Mouse (Mus musculus) stomach, adult 2 months (tissue): ENCODE results near the gene Tmem263. TPM values are rescaled to one million over a fixed set of nuclear protein-coding genes. Genes with fewer than 3 reads are reported as not detected.

ENCODE experiments used
- polyA plus RNA-seq: library from polyadenylated mRNA; depleted of rRNA; stranded (reverse); fragments of >200 nt; gene quantifications from 2 replicates; pipeline ENCODE4 v1.2.3, GENCODE M21; 2012; rRNA removed

Gene Tmem263
- 4.3 and 10.5 TPM in 2 replicates for polyA plus RNA-seq

DNA sequence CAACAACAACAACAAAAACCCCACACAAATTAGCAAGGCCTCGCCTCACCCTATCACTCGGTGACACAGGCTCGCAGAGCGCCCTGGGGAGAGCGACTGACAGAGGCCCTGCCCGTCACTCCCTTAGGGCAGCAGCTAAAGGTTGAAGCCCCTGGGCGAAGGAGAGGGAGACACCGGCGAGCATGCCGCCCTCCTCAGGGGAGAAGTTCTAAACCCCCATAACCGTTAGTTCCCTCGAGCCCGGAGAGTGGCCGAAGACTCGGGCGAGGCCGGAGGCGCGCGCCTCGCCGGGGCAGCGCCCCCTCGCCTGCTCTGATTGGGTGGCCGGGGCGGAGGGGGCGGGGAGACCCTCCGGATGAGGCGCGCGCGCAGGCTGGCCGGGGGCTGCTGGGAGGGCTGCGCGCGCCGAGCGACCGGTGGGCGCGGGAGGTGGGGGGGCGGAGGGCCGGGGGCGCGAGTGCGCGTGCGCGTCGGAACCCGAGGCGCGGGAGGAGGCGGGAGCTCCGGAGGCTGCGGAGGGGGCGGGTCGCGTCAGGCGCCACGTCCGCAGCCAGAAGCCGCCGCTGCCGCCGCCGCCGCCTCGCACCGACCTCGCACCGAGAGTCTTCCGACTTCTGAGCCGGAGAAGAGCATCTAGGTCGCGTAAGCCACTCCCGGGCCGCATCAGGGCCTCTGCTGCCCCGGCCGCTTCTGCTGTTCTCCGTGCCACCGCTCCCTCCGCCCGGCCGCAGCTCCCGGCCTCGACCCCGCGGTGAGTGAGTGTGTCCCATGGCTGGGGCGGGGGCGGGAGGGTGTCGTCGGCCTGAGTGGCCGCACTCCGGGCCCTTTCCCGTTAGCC lies at the start of gene Tmem263, which contains the start of gene Fhl4:
TSS of gene Tmem263 (plus strand) at position 381 of the 838 bp plus-strand sequence.
TSS of gene Fhl4 (minus strand) at position 249 of the 838 bp plus-strand sequence.

DNA sequence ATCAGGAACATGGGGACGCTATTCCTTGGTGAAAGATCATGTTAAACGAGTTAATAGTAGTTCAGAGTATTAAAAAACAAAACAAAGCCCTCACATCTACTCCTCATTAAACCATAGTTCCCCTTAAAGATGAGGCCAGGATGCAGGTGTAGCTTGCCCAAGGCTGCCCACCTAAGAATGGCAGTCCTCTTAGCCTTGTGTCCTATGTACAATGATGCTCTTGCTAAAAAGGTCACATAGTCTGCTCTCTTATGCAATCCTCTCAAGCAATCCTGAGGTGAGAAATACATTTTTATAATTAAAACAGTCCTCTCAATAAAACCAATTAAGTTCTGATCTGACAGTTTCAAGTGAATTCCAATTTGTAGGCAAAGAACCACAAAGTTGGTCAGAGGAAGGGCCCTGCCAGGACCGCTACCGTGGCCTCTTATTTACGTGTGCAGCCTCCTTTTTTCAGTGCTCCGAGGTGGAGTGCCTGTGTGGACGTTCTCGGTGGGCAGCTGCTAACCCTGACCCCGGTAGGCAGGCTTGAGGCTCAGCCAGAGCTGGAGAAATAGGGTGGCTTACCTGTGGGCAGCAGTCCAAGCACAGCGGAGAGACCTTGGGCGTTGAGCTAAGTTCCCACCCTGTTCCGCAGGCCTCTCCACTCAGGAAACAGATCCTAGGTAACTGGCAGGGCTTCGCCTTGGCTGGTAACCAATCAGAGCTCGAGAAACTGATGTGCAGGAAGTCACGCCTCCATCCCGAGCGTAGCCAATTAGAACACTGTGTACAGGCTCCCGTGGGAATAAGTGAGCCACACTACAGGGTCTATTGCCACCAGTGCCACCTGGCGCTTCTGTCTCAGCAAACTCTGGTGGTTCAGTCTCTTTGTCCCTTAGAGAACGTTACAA lies 25.2 kb downstream of the Tmem263 start, which contains the start of gene Mterf2:
TSS of gene Mterf2 (minus strand) at position 633 of the 893 bp plus-strand sequence.

Other genes with a start within 250 kb of the Tmem263 start
- gene Ric8b, start 185.0 kb upstream of the Tmem263 start, polyA plus RNA-seq, result 1.5 and 2.7 TPM in 2 replicates
- gene Fhl4, start 132 bp upstream of the Tmem263 start, polyA plus RNA-seq, result not detected in 2 replicates
- gene Mterf2, start 25.4 kb downstream of the Tmem263 start, polyA plus RNA-seq, result 1.3 TPM in 1 of 2 replicates, not detected in the other
- 2.7 and 4.3 TPM in 2 replicates for gene Cry1, start 82.4 kb downstream of the Tmem263 start, polyA plus RNA-seq